Mouse (Mus musculus): ENCODE measurements around the gene Armc2.

GRCm38 (mm10) chr10:42002436-42002835 lies 15.8 kb downstream of the Armc2 start:
- TF ChIP-seq CTCF (IDR thresholded peaks at IDR 0.05; ENCODE audit: low read depth) (no peak), EP300 (IDR thresholded peaks at IDR 0.05; ENCODE audit: low read depth) (no peak)
